Mouse (Mus musculus) lung, adult 2 months (tissue): ENCODE measurements around the gene Kcnn3.

Experiments used
- CTCF ChIP-seq: fragments of 200-500 bp; IDR thresholded peaks from 2 replicates; pipeline ENCODE4 v1.5.1; 2011; ENCODE audit warnings: mild to moderate bottlenecking, low read length, control low read depth; ENCODE audit not compliant: insufficient read depth
- POLR2A ChIP-seq: fragments of 200-500 bp; IDR thresholded peaks from 2 replicates; pipeline ENCODE4 v1.6.1; 2011; ENCODE audit warnings: low read depth, mild to moderate bottlenecking, control low read depth, low read length, borderline replicate concordance; ENCODE audit errors: extremely low read depth

GRCm38 (mm10) chr3:89570362-89570761 is 50.4 kb downstream of the Kcnn3 start:
- no peak for TF ChIP-seq CTCF
- TF ChIP-seq POLR2A = no peak
